8 mouse cellular contexts compared by ENCODE assay signal in genomic region chr7:127744366-127745045, GRCm38 (mm10). TPM values are rescaled to one million over a fixed set of nuclear protein-coding genes. Genes with fewer than 3 reads are reported as not detected.
DNase-seq lines count a peak whose midpoint lies in the region; ATAC-seq lines count a peak whose summit lies in the region.

Gene Fbxl19 (plus strand): TSS chr7:127744543.

- peak within 1 kb of the TSS; percentile 93 for H3K4me3 ChIP-seq in embryonic facial prominence, embryonic 14.5 days (ENCODE audit: low read depth, low read length)
- peak within 1 kb of the TSS; percentile 95 for H3K4me3 ChIP-seq in heart, embryonic 12.5 days
- peak within 1 kb of the TSS; percentile 84 for H3K4me3 ChIP-seq in kidney, embryonic 16.5 days (ENCODE audit: low read length)

- peaks cover 12% of the 10 kb centered on the region; the same call in 1 of the 2 replicates for H3K4me1 ChIP-seq in embryonic facial prominence, embryonic 14.5 days (ENCODE audit: control insufficient read depth, insufficient read depth, low read length)
- peaks cover 24% of the 10 kb centered on the region for H3K4me1 ChIP-seq in heart, embryonic 12.5 days (replicated peaks)
- H3K4me1 ChIP-seq in kidney, embryonic 16.5 days (ENCODE audit: insufficient read depth, low read length) = peaks cover 14% of the 10 kb centered on the region

- ATAC-seq in embryonic facial prominence, embryonic 14.5 days (ENCODE audit: low read depth) = no peak
- no peak for ATAC-seq in heart, embryonic 12.5 days (ENCODE audit: insufficient number of reproducible peaks, low FRiP score)
- no peak for ATAC-seq in kidney, embryonic 16.5 days (ENCODE audit: low FRiP score, low TSS enrichment)

- H3K4me2 ChIP-seq in embryonic facial prominence, embryonic 14.5 days (ENCODE audit: low read depth, low read length) = peak within 1 kb of the TSS; percentile 74
- H3K4me2 ChIP-seq in heart, embryonic 12.5 days = peak within 1 kb of the TSS; percentile 98
- H3K4me2 ChIP-seq in kidney, embryonic 16.5 days (replicated peaks; ENCODE audit: low read depth, low read length) = peak within 1 kb of the TSS; percentile 76

- DNase-seq in B cell, adult 2 months = peak; percentile 73 to 80
- peak; percentile 81 for DNase-seq in adrenal gland, postnatal 25 days
- peak; percentile 92 for DNase-seq in embryonic facial prominence, embryonic 14.5 days (ENCODE audit: low spot score)
- peak; percentile 78 for DNase-seq in liver
- DNase-seq in naive thymus-derived CD4-positive, alpha-beta T cell, adult 2 months (ENCODE audit: low read depth) = peak; percentile 78
- DNase-seq in telencephalon, adult 2 months (ENCODE audit: low read depth, low spot score) = peak; percentile 61

- no peaks in the 10 kb centered on the region for H3K9me3 ChIP-seq in embryonic facial prominence, embryonic 14.5 days (ENCODE audit: control insufficient read depth, low read length)
- H3K9me3 ChIP-seq in heart, embryonic 12.5 days (replicated peaks) = no peaks in the 10 kb centered on the region
- no peaks in the 10 kb centered on the region for H3K9me3 ChIP-seq in kidney, embryonic 16.5 days (ENCODE audit: low read length)

- peak within 1 kb of the TSS; percentile 75 for H3K27ac ChIP-seq in embryonic facial prominence, embryonic 14.5 days (replicated peaks; ENCODE audit: low read depth, low read length)
- peak within 1 kb of the TSS; percentile 83 for H3K27ac ChIP-seq in heart, embryonic 12.5 days (ENCODE audit: poor library complexity, severe bottlenecking)
- peak within 1 kb of the TSS; percentile 93 for H3K27ac ChIP-seq in kidney, embryonic 16.5 days (ENCODE audit: low read length)

- H3K27me3 ChIP-seq in embryonic facial prominence, embryonic 14.5 days (replicated peaks; ENCODE audit: control insufficient read depth, insufficient read depth, low read length) = no peaks in the 10 kb centered on the region
- no peaks in the 10 kb centered on the region for H3K27me3 ChIP-seq in heart, embryonic 12.5 days (replicated peaks)
- H3K27me3 ChIP-seq in kidney, embryonic 16.5 days (ENCODE audit: insufficient read depth, low read length) = no peaks in the 10 kb centered on the region

- under 1% methylated on average over 26 of the region's 26 CpGs for WGBS in embryonic facial prominence, embryonic 14.5 days
- under 1% methylated on average over 26 of the region's 26 CpGs for WGBS in heart, embryonic 12.5 days
- WGBS in kidney, embryonic 16.5 days = under 1% methylated on average over 26 of the region's 26 CpGs

- H3K36me3 ChIP-seq in embryonic facial prominence, embryonic 14.5 days (ENCODE audit: control insufficient read depth, insufficient read depth, low read length) = peaks cover 17% of the 10 kb centered on the region
- H3K36me3 ChIP-seq in heart, embryonic 12.5 days = peaks cover 16% of the 10 kb centered on the region
- peaks cover 15% of the 10 kb centered on the region for H3K36me3 ChIP-seq in kidney, embryonic 16.5 days (ENCODE audit: insufficient read depth, low read length)

- peak within 1 kb of the TSS; percentile 88 for H3K9ac ChIP-seq in embryonic facial prominence, embryonic 14.5 days (ENCODE audit: low read depth, low read length)
- H3K9ac ChIP-seq in heart, embryonic 12.5 days = peak within 1 kb of the TSS; percentile 92
- H3K9ac ChIP-seq in kidney, embryonic 16.5 days (replicated peaks; ENCODE audit: low read length) = peak within 1 kb of the TSS; percentile 87

RNA-seq across cellular contexts. Expression of gene Fbxl19, which starts in this region (rescaled TPM):
- 18.3 and 18.5 TPM in 2 replicates for total RNA-seq in adrenal gland, postnatal 25 days (2021)
- polyA plus RNA-seq in embryonic facial prominence, embryonic 14.5 days (2014; fragmentation: Nextera tagmentation; extraction: Ambion mirVana) = 3.0 and 3.8 TPM in 2 replicates
- polyA plus RNA-seq in heart, embryonic 12.5 days (2016; fragmentation: Nextera tagmentation; extraction: Ambion mirVana) = 3.4 and 3.7 TPM in 2 replicates
- 5.4 TPM in 2 replicates for polyA plus RNA-seq in kidney, embryonic 16.5 days (2015; fragmentation: Nextera tagmentation; extraction: Ambion mirVana)
